ENCODE assay signal across 8 mouse cellular contexts in genomic region chr5:142439911-142440432, GRCm38 (mm10). TPM values are rescaled to one million over a fixed set of nuclear protein-coding genes. Genes with fewer than 3 reads are reported as not detected.
DNase-seq lines count a peak whose midpoint lies in the region; ATAC-seq and TF ChIP-seq lines count a peak whose summit lies in the region.

No protein-coding gene starts in this region.

- H3K4me2 ChIP-seq in heart, embryonic 14.5 days (ENCODE audit: low read length), result peak overlapping the region; percentile 79
- peak overlapping the region; percentile 70 for H3K4me2 ChIP-seq in limb, embryonic 13.5 days (replicated peaks)

- peaks cover 19% of the 10 kb centered on the region for H3K36me3 ChIP-seq in heart, embryonic 14.5 days (ENCODE audit: control insufficient read depth, insufficient read depth, low read length)
- H3K36me3 ChIP-seq in E14TG2a.4 (ENCODE audit: insufficient read depth, low read length), result peaks cover 37% of the 10 kb centered on the region
- peaks cover 33% of the 10 kb centered on the region for H3K36me3 ChIP-seq in limb, embryonic 13.5 days

- TF ChIP-seq POLR2A in olfactory bulb, adult 2 months (IDR thresholded peaks at IDR 0.05; ENCODE audit: insufficient read depth, low read depth, low read length), result no peak

- H3K4me3 ChIP-seq in heart, embryonic 14.5 days (ENCODE audit: control insufficient read depth in 1 of 2, insufficient read depth in 1 of 2, low read depth in 1 of 2, low read length in 2 of 2), result peak overlapping the region; percentile 35 to 43
- peak overlapping the region; percentile 67 for H3K4me3 ChIP-seq in E14TG2a.4 (replicated peaks; ENCODE audit: low read length)
- H3K4me3 ChIP-seq in limb, embryonic 13.5 days, result peak overlapping the region; percentile 40
- H3K4me3 ChIP-seq in olfactory bulb, adult 2 months (ENCODE audit: insufficient read depth, low read depth, low read length), result 0 out of 2 replicates have a peak overlapping the region, but pooled peaks have one; percentile 13

- no peak for DNase-seq in heart, adult 8-10 months (ENCODE audit: low spot score)
- DNase-seq in left cerebral cortex, adult 11 months (ENCODE audit: low spot score), result no peak

- H3K9ac ChIP-seq in heart, embryonic 14.5 days (ENCODE audit: low read length), result peak overlapping the region; percentile 69
- peak overlapping the region; percentile 36; the same call in 1 of the 2 replicates for H3K9ac ChIP-seq in limb, embryonic 13.5 days

- TF ChIP-seq CTCF in E14TG2a.4 (conservative IDR thresholded peaks at IDR 0.05; ENCODE audit: low read length), result no peak
- no peak for TF ChIP-seq CTCF in olfactory bulb, adult 2 months (IDR thresholded peaks at IDR 0.05; ENCODE audit: insufficient read depth, low read depth, low read length)

- H3K9me3 ChIP-seq in heart, embryonic 14.5 days (ENCODE audit: control insufficient read depth, low read length), result no peaks in the 10 kb centered on the region
- no peaks in the 10 kb centered on the region for H3K9me3 ChIP-seq in E14TG2a.4 (ENCODE audit: low read length)
- H3K9me3 ChIP-seq in limb, embryonic 13.5 days, result 0 out of 2 replicates have a peak, but pooled peaks cover 3% of the 10 kb centered on the region

- no peaks in the 10 kb centered on the region for H3K27me3 ChIP-seq in heart, embryonic 14.5 days (ENCODE audit: control insufficient read depth, insufficient read depth, low read length)
- no peaks in the 10 kb centered on the region for H3K27me3 ChIP-seq in E14TG2a.4 (ENCODE audit: insufficient read depth, low read length)
- H3K27me3 ChIP-seq in limb, embryonic 13.5 days, result no peaks in the 10 kb centered on the region

- WGBS in heart, embryonic 14.5 days, result 6% methylated on average over 12 of the region's 12 CpGs
- 7% methylated on average over 12 of the region's 12 CpGs for WGBS in limb, embryonic 13.5 days
- 24% methylated on average over 12 of the region's 12 CpGs for WGBS in olfactory bulb, adult 2 months

- H3K4me1 ChIP-seq in heart, embryonic 14.5 days (ENCODE audit: control insufficient read depth in 2 of 2, insufficient read depth in 2 of 2, low read length in 2 of 2), result peaks cover 20 to 40% of the 10 kb centered on the region in 2 experiments
- peaks cover 91% of the 10 kb centered on the region for H3K4me1 ChIP-seq in E14TG2a.4 (replicated peaks; ENCODE audit: low read depth, low read length)
- peaks cover 61% of the 10 kb centered on the region for H3K4me1 ChIP-seq in limb, embryonic 13.5 days
- peaks cover 40% of the 10 kb centered on the region for H3K4me1 ChIP-seq in olfactory bulb, adult 2 months (ENCODE audit: control insufficient read depth, insufficient read depth, low read length)

- H3K27ac ChIP-seq in heart, embryonic 14.5 days (replicated peaks in 1 of 2; ENCODE audit: control insufficient read depth in 1 of 2, insufficient read depth in 1 of 2, low read depth in 2 of 2, low read length in 2 of 2), result peak overlapping the region; percentile 83 to 92
- peak overlapping the region; percentile 93 for H3K27ac ChIP-seq in limb, embryonic 13.5 days
- 0 out of 2 replicates have a peak overlapping the region, but pooled peaks have one; percentile 3 for H3K27ac ChIP-seq in olfactory bulb, adult 2 months (ENCODE audit: insufficient read depth, low read depth, low read length)

- peak; percentile 24; the same call in 1 of the 2 replicates for ATAC-seq in heart, embryonic 14.5 days (ENCODE audit: insufficient number of reproducible peaks, insufficient read depth, low FRiP score, low read depth)
- peak; percentile 40 for ATAC-seq in erythroblast, adult 5-6 weeks (replicated peaks; ENCODE audit: low FRiP score, poor library complexity, severe bottlenecking)
- ATAC-seq in limb, embryonic 13.5 days (ENCODE audit: low FRiP score, low read depth), result peak; percentile 40
- no peak; the same call in 1 of the 2 replicates for ATAC-seq in frontal cortex, adult (ENCODE audit: low TSS enrichment)

RNA-seq across cellular contexts. Expression of gene Ap5z1, which starts 23.8 kb away (rescaled TPM):
- polyA plus RNA-seq in heart, embryonic 14.5 days (2014; fragmentation: Nextera tagmentation; extraction: Ambion mirVana), result 6.0 and 6.3 TPM in 2 replicates
- 1 to 10 TPM; 4.5 to 8.3 (median 7.1) TPM for total RNA-seq in heart, adult 8-10 months (2022)
- total RNA-seq in erythroblast, adult 5-6 weeks (2015; ENCODE audit: low replicate concordance), result 4.2 and 4.8 TPM in 2 replicates
- total RNA-seq in erythroblast, adult 5-6 weeks (2017; ENCODE audit: low replicate concordance), result 3.3 and 3.7 TPM in 2 replicates
- 7.9 and 8.1 TPM in 2 replicates for polyA plus RNA-seq in limb, embryonic 13.5 days (2015; fragmentation: Nextera tagmentation; extraction: Ambion mirVana)
- not detected in 2 replicates for polyA plus RNA-seq in olfactory bulb, adult 2 months (2012; ENCODE audit: insufficient read depth, insufficient read length, low replicate concordance, missing spikeins)

RNA-seq across cellular contexts. Expression of gene Foxk1, which starts 38.7 kb away (rescaled TPM):
- polyA plus RNA-seq in heart, embryonic 14.5 days (2014; fragmentation: Nextera tagmentation; extraction: Ambion mirVana), result 3.9 and 5.3 TPM in 2 replicates
- 10 to 100 TPM; 11.8 to 16.0 (median 14.2) TPM for total RNA-seq in heart, adult 8-10 months (2022)
- total RNA-seq in erythroblast, adult 5-6 weeks (2015; ENCODE audit: low replicate concordance), result 3.7 and 5.0 TPM in 2 replicates
- total RNA-seq in erythroblast, adult 5-6 weeks (2017; ENCODE audit: low replicate concordance), result 2.0 and 2.8 TPM in 2 replicates
- 6.3 and 6.6 TPM in 2 replicates for polyA plus RNA-seq in limb, embryonic 13.5 days (2015; fragmentation: Nextera tagmentation; extraction: Ambion mirVana)
- not detected in 2 replicates for polyA plus RNA-seq in olfactory bulb, adult 2 months (2012; ENCODE audit: insufficient read depth, insufficient read length, low replicate concordance, missing spikeins)

Comparison
In these comparisons a context has a peak if more than half of its experiments do, and no peak if none do; other contexts are left out.
1. H3K27ac ChIP-seq: peak in every context shown above with its lines; median percentile 93 in limb, embryonic 13.5 days; 88 in heart, embryonic 14.5 days; 3 in olfactory bulb, adult 2 months.
2. H3K4me3 ChIP-seq: peak in every context shown above with its lines; median percentile 67 in E14TG2a.4; 40 in limb, embryonic 13.5 days; 39 in heart, embryonic 14.5 days; 13 in olfactory bulb, adult 2 months.